Mouse (Mus musculus): ENCODE measurements around the gene Swi5. TPM values are rescaled to one million over a fixed set of nuclear protein-coding genes. Genes with fewer than 3 reads are reported as not detected.

The Swi5 gene
- total and polyA plus RNA-seq, 3 experiments, result 371 to 480 TPM; not detected in 1

GRCm38 (mm10) chr2:32289578-32289977, 1.7 kb upstream of the Swi5 start:
- H3K9ac ChIP-seq (ENCODE audit: control insufficient read depth, low read depth, low read length, poor library complexity, severe bottlenecking), result no peak overlapping the region; the same call in 1 of the 2 replicates

GRCm38 (mm10) chr2:32288371-32288931, 576 bp upstream of the Swi5 start:
- Histone ChIP-seq H3K27me3 (ENCODE audit: control insufficient read depth in 1 of 2, insufficient read depth in 2 of 2, low read length in 2 of 2) (no peaks in the 10 kb centered on the region), H3K4me1 (ENCODE audit: control insufficient read depth in 1 of 2, insufficient read depth in 2 of 2, low read length in 2 of 2) (peaks cover 3 to 12% of the 10 kb centered on the region in 2 experiments), H3K4me3 (ENCODE audit: control insufficient read depth in 1 of 2, insufficient read depth in 1 of 2, low read depth in 2 of 2, low read length in 2 of 2) (peak overlapping the region; percentile 95 to 96), H3K36me3 (ENCODE audit: control insufficient read depth in 1 of 2, insufficient read depth in 2 of 2, low read length in 2 of 2) (peaks cover 3 to 19% of the 10 kb centered on the region in 2 experiments), H3K9ac (ENCODE audit: control insufficient read depth, low read depth, low read length, poor library complexity, severe bottlenecking) (peak overlapping the region; percentile 94), H3K9me3 (replicated peaks; ENCODE audit: insufficient read depth, low read length) (no peaks in the 10 kb centered on the region), H3K79me2 (ENCODE audit: control insufficient read depth, insufficient read depth, low read length, poor library complexity) (peaks cover 36% of the 10 kb centered on the region), H3K27ac (ENCODE audit: control insufficient read depth, low read depth, low read length) (peak overlapping the region; percentile 47)
- peak; percentile 71 for DNase-seq (ENCODE audit: low read depth, low spot score)
- TF ChIP-seq TAL1 (IDR thresholded peaks at IDR 0.05; ENCODE audit: low read length) (no peak), NRF1 (IDR thresholded peaks at IDR 0.05; ENCODE audit: insufficient read depth, low read depth, low read length, poor library complexity, severe bottlenecking) (no peak), USF2 (IDR thresholded peaks at IDR 0.05; ENCODE audit: borderline replicate concordance in 1 of 2, insufficient read depth in 1 of 2, low read depth in 1 of 2, low read length in 2 of 2) (no peak), MAX (IDR thresholded peaks at IDR 0.05; ENCODE audit: low read length) (peak; percentile 1; the same call in 1 of the 2 replicates), CHD1 (IDR thresholded peaks at IDR 0.05; ENCODE audit: low read depth, low read length) (0 out of 2 replicates have a peak, but pooled peaks have one; percentile 40), SIN3A (IDR thresholded peaks at IDR 0.05; ENCODE audit: low read length) (peak; percentile 45), MAZ (IDR thresholded peaks at IDR 0.05; ENCODE audit: low read depth, low read length) (peak; percentile 52), MEF2A (IDR thresholded peaks at IDR 0.05; ENCODE audit: extremely low read depth, insufficient replicate concordance, low read depth, low read length, poor library complexity, severe bottlenecking) (no peak), MYC (IDR thresholded peaks at IDR 0.05; ENCODE audit: low read depth, low read length) (no peak; the same call in 1 of the 2 replicates), RCOR1 (IDR thresholded peaks at IDR 0.05; ENCODE audit: low read depth, low read length) (no peak)

More at GRCm38 (mm10) chr2:32289578-32289977, 1.7 kb upstream of the Swi5 start:
- Histone ChIP-seq H3K79me2 (ENCODE audit: control insufficient read depth, insufficient read depth, low read length, poor library complexity) (peaks cover 35% of the 10 kb centered on the region), H3K27ac (ENCODE audit: control insufficient read depth, low read depth, low read length) (no peak overlapping the region), H3K27me3 (ENCODE audit: control insufficient read depth in 1 of 2, insufficient read depth in 2 of 2, low read length in 2 of 2) (no peaks in the 10 kb centered on the region), H3K36me3 (ENCODE audit: control insufficient read depth in 1 of 2, insufficient read depth in 2 of 2, low read length in 2 of 2) (peaks cover 3 to 21% of the 10 kb centered on the region in 2 experiments), H3K4me1 (ENCODE audit: control insufficient read depth in 1 of 2, insufficient read depth in 2 of 2, low read length in 2 of 2) (peaks cover 3 to 15% of the 10 kb centered on the region in 2 experiments), H3K4me3 (ENCODE audit: control insufficient read depth in 1 of 2, insufficient read depth in 1 of 2, low read depth in 2 of 2, low read length in 2 of 2) (peak overlapping the region; percentile 95 to 96), H3K9me3 (replicated peaks; ENCODE audit: insufficient read depth, low read length) (no peaks in the 10 kb centered on the region)
- DNase-seq (ENCODE audit: low read depth, low spot score), result peak; percentile 91
- TF ChIP-seq MAZ (IDR thresholded peaks at IDR 0.05; ENCODE audit: low read depth, low read length) (0 out of 2 replicates have a peak, but pooled peaks have one; percentile 22), POLR2AphosphoS2 (IDR thresholded peaks at IDR 0.05; ENCODE audit: low read length) (no peak), SMC3 (IDR thresholded peaks at IDR 0.05; ENCODE audit: low read depth, low read length) (peak; percentile 70), MYC (IDR thresholded peaks at IDR 0.05; ENCODE audit: low read depth, low read length) (0 out of 2 replicates have a peak, but pooled peaks have one; percentile 50), EP300 (IDR thresholded peaks at IDR 0.05; ENCODE audit: low read depth in 1 of 2, low read length in 2 of 2) (no peak), POLR2AphosphoS5 (IDR thresholded peaks at IDR 0.05; ENCODE audit: borderline replicate concordance, low read depth, low read length) (no peak), ZKSCAN1 (IDR thresholded peaks at IDR 0.05; ENCODE audit: low read depth, low read length) (no peak), ZC3H11A (IDR thresholded peaks at IDR 0.05; ENCODE audit: low read depth, low read length) (no peak; the same call in 1 of the 2 replicates), HCFC1 (IDR thresholded peaks at IDR 0.05; ENCODE audit: low read depth, low read length) (peak; percentile 45; the same call in 1 of the 2 replicates), TBP (IDR thresholded peaks at IDR 0.05; ENCODE audit: low read depth, low read length) (no peak), MXI1 (IDR thresholded peaks at IDR 0.05; ENCODE audit: low read depth, low read length) (no peak), NRF1 (IDR thresholded peaks at IDR 0.05; ENCODE audit: insufficient read depth, low read depth, low read length, poor library complexity, severe bottlenecking) (no peak), RAD21 (IDR thresholded peaks at IDR 0.05; ENCODE audit: low read depth, low read length) (peak; percentile 42), CTCF (IDR thresholded peaks at IDR 0.05 in 2 of 3, conservative IDR thresholded peaks at IDR 0.05 in 1 of 3; ENCODE audit: control insufficient read depth in 1 of 3, insufficient read depth in 1 of 3, low read depth in 2 of 3, low read length in 3 of 3, poor library complexity in 1 of 3, severe bottlenecking in 1 of 3) (peak; percentile 26 to 75 (median 71); a peak in 5 of 6 replicates)
